Mouse (Mus musculus) limb, embryonic 13.5 days (tissue): Measurements from ENCODE around the gene Magee2. TPM values are rescaled to one million over a fixed set of nuclear protein-coding genes. Genes with fewer than 3 reads are reported as not detected.
"Not testable (repeated sequence)": the region's sequence is repeated elsewhere in the genome, so short reads cannot be mapped to it uniquely, and the experiment has no call there.

Source experiments
- ATAC-seq: fragments of 200-750 bp; cut with Nextera tagmentation; 2 replicates; pipeline ENCODE4 v1.8.0; 2017; ENCODE audit warnings: low read depth, moderate number of reproducible peaks, moderate TSS enrichment; ENCODE audit not compliant: low FRiP score
- H3K27ac ChIP-seq: fragments of 300-500 bp; sonication (generic); 2 replicates; pipeline ENCODE4 v1.5.1; 2015; ENCODE audit warnings: inconsistent platforms, mild to moderate bottlenecking, moderate library complexity
- H3K27me3 ChIP-seq: fragments of 300-500 bp; sonication (generic); 2 replicates; pipeline ENCODE4 v1.6.1; 2015; ENCODE audit warnings: mild to moderate bottlenecking, inconsistent platforms
- H3K36me3 ChIP-seq: fragments of 300-500 bp; sonication (generic); 2 replicates; pipeline ENCODE4 v1.6.1; 2015; ENCODE audit warnings: inconsistent platforms, mild to moderate bottlenecking, moderate library complexity
- H3K4me1 ChIP-seq: fragments of 300-500 bp; sonication (generic); 2 replicates; pipeline ENCODE4 v1.6.1; 2015; ENCODE audit warnings: inconsistent platforms
- H3K4me2 ChIP-seq: fragments of 300-500 bp; sonication (generic); replicated peaks from 2 replicates; pipeline ENCODE4 v1.6.1; 2015; ENCODE audit warnings: inconsistent platforms, mild to moderate bottlenecking, moderate library complexity
- H3K4me3 ChIP-seq: fragments of 300-500 bp; sonication (generic); 2 replicates; pipeline ENCODE4 v1.5.1; 2015; ENCODE audit warnings: moderate library complexity, mild to moderate bottlenecking, inconsistent platforms
- H3K9ac ChIP-seq: fragments of 300-500 bp; sonication (generic); 2 replicates; pipeline ENCODE4 v1.6.1; 2015; ENCODE audit warnings: mild to moderate bottlenecking, inconsistent platforms
- H3K9me3 ChIP-seq: fragments of 300-500 bp; sonication (generic); 2 replicates; pipeline ENCODE4 v1.6.1; 2016; ENCODE audit warnings: inconsistent platforms
- WGBS: fragments of 180-500 bp; shearing (Covaris S2); methylation state at CpG from one replicate; pipeline ENCODE4 v1.1.7; 2015; 5-methylcytosine and 5-hydroxymethylcytosine counted together
- polyA plus RNA-seq: library from polyadenylated mRNA; unstranded; fragments of >200 nt; fragmentation: Nextera tagmentation; extraction: Ambion mirVana; gene quantifications from 2 replicates; pipeline ENCODE4 v1.2.1, GENCODE M21; 2015

The Magee2 gene
- polyA plus RNA-seq = 9.1 and 9.9 TPM in 2 replicates

- ATAC-seq = peak; percentile 89
Measured at GRCm38 (mm10) chrX:104856751-104857341, at the start of gene Magee2. TSS of gene Magee2 (minus strand) at chrX:104857267.

GRCm38 (mm10) chrX:104853610-104854009 is 3.5 kb downstream of the Magee2 start:
- ATAC-seq = no peak
- H3K27me3 ChIP-seq = peaks cover 54% of the 10 kb centered on the region
- 26% methylated on average over 9 of the region's 9 CpGs for WGBS

More at GRCm38 (mm10) chrX:104856751-104857341, at the start of gene Magee2:
- WGBS = 23% methylated on average over 37 of the region's 37 CpGs
- Histone ChIP-seq H3K36me3 (no peaks in the 10 kb centered on the region), H3K9ac (peak within 1 kb of the TSS; percentile 69), H3K4me3 (peak within 1 kb of the TSS; percentile 50), H3K27me3 (peaks cover 54% of the 10 kb centered on the region), H3K27ac (no peak within 1 kb of the TSS), H3K9me3 (no peaks in the 10 kb centered on the region), H3K4me2 (peak within 1 kb of the TSS; percentile 60), H3K4me1 (no peaks in the 10 kb centered on the region)

GRCm38 (mm10) chrX:104817583-104817982 is 39.5 kb downstream of the Magee2 start:
- not testable (repeated sequence) for H3K9ac ChIP-seq, H3K36me3 ChIP-seq, H3K9me3 ChIP-seq, H3K4me3 ChIP-seq, ATAC-seq, H3K27ac ChIP-seq, H3K27me3 ChIP-seq, H3K4me1 ChIP-seq, H3K4me2 ChIP-seq
- 81% methylated on average over 3 of the region's 5 CpGs for WGBS

More at GRCm38 (mm10) chrX:104853610-104854009, 3.5 kb downstream of the Magee2 start:
- no peak overlapping the region for H3K27ac ChIP-seq
- no peaks in the 10 kb centered on the region for H3K4me1 ChIP-seq
- no peaks in the 10 kb centered on the region for H3K9me3 ChIP-seq
- peak overlapping the region; percentile 32 for H3K4me2 ChIP-seq
- no peaks in the 10 kb centered on the region for H3K36me3 ChIP-seq
- H3K9ac ChIP-seq = no peak overlapping the region
- no peak overlapping the region for H3K4me3 ChIP-seq

GRCm38 (mm10) chrX:104816987-104817386 is 40.1 kb downstream of the Magee2 start:
- H3K4me3 ChIP-seq, H3K36me3 ChIP-seq, H3K9me3 ChIP-seq, H3K27ac ChIP-seq, ATAC-seq, H3K9ac ChIP-seq, H3K27me3 ChIP-seq, H3K4me2 ChIP-seq, H3K4me1 ChIP-seq: not testable (repeated sequence)
- 82% methylated on average over 1 of the region's 3 CpGs for WGBS

GRCm38 (mm10) chrX:104813704-104814103 is 43.4 kb downstream of the Magee2 start:
- not testable (repeated sequence) for H3K9ac ChIP-seq, H3K4me2 ChIP-seq, H3K9me3 ChIP-seq, H3K36me3 ChIP-seq, H3K27ac ChIP-seq, H3K27me3 ChIP-seq, H3K4me3 ChIP-seq, H3K4me1 ChIP-seq, ATAC-seq
- WGBS = 57% methylated on average over 4 of the region's 4 CpGs

Other genes starting within 250 kb of the Magee2 start
- gene Zdhhc15, start 186.2 kb downstream of the Magee2 start, polyA plus RNA-seq = 13.5 and 14.5 TPM in 2 replicates
- gene Pbdc1, start 222.5 kb upstream of the Magee2 start, polyA plus RNA-seq = 70.3 and 73.2 TPM in 2 replicates